Mouse (Mus musculus) heart, embryonic 12.5 days (tissue): ENCODE measurements around the gene Gga3. TPM values are rescaled to one million over a fixed set of nuclear protein-coding genes. Genes with fewer than 3 reads are reported as not detected.

Experiments
- ATAC-seq: fragments of 200-750 bp; cut with Nextera tagmentation; 2 replicates; pipeline ENCODE4 v1.8.0; 2017; ENCODE audit warnings: moderate TSS enrichment, moderate library complexity; ENCODE audit not compliant: insufficient number of reproducible peaks, low FRiP score
- H3K27ac ChIP-seq: fragments of 300-500 bp; sonication (generic); 2 replicates; pipeline ENCODE4 v1.5.1; 2016; ENCODE audit warnings: mild to moderate bottlenecking, moderate library complexity; ENCODE audit not compliant: poor library complexity, severe bottlenecking
- H3K27me3 ChIP-seq: fragments of 300-500 bp; sonication (generic); replicated peaks from 2 replicates; pipeline ENCODE4 v1.6.1; 2016; ENCODE audit warnings: mild to moderate bottlenecking, moderate library complexity
- H3K36me3 ChIP-seq: fragments of 300-500 bp; sonication (generic); 2 replicates; pipeline ENCODE4 v1.6.1; 2016; ENCODE audit warnings: mild to moderate bottlenecking, moderate library complexity
- H3K4me1 ChIP-seq: fragments of 300-500 bp; sonication (generic); replicated peaks from 2 replicates; pipeline ENCODE4 v1.6.1; 2016; ENCODE audit warnings: mild to moderate bottlenecking
- H3K4me2 ChIP-seq: fragments of 300-500 bp; sonication (generic); 2 replicates; pipeline ENCODE4 v1.6.1; 2016; ENCODE audit warnings: mild to moderate bottlenecking, moderate library complexity
- H3K4me3 ChIP-seq: fragments of 300-500 bp; sonication (generic); 2 replicates; pipeline ENCODE4 v1.5.1; 2016; ENCODE audit warnings: mild to moderate bottlenecking
- H3K9ac ChIP-seq: fragments of 300-500 bp; sonication (generic); 2 replicates; pipeline ENCODE4 v1.6.1; 2016; ENCODE audit warnings: mild to moderate bottlenecking, moderate library complexity
- H3K9me3 ChIP-seq: fragments of 300-500 bp; sonication (generic); replicated peaks from 2 replicates; pipeline ENCODE4 v1.6.1; 2016; ENCODE audit warnings: mild to moderate bottlenecking, moderate library complexity
- WGBS: fragments of 180-500 bp; shearing (Covaris S2); methylation state at CpG from one replicate; pipeline ENCODE4 v1.1.7; 2016; 5-methylcytosine and 5-hydroxymethylcytosine counted together
- polyA plus RNA-seq: library from polyadenylated mRNA; unstranded; fragments of >200 nt; fragmentation: Nextera tagmentation; extraction: Ambion mirVana; gene quantifications from 2 replicates; pipeline ENCODE4 v1.2.1, GENCODE M21; 2016

The Gga3 gene
- polyA plus RNA-seq, 1 experiment from 2014 or later = 21.9 TPM

DNA sequence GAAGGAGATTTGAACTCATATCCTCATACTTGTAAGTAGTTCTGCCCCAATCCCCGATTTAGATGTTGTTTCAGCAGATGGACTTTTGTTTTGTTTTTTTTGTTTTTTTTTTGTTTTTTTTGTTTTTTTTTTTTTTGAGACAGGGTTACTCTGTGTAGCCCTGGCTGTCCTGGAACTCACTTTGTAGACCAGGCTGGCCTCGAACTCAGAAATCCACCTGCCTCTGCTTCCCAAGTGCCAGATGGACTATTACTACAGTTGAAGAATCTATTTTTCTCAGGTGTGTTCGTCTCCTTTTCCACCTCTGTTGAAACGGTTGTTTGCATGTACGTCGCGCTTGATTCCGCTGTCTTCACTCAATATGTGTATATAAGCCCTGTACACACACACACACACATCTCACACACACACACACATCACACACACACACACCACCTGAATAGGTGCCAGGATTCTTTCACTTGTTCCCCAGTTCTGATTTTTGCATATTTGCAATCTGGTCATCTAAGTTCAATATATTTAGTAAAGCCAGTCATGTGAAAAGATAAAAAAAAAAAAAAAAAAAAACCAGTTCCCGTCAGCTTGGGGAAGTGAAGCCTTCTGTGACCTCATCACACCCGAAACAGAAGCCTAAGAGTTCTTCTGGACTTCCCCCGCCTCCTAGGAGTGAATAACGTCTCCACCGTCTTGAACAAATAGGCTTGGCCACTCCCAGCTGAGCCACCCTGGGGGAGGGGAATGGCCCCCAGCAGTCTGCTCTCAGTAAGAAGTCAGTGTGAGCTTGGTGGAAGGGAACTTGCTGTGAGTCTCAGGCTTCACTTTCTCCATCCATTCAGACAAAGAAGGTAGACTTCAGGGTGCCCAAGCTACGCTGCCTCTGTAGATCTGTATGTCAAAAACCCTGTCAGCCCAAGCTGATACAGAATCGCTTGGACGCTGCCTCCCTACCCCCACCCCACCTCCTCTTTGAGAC, 27.0 kb upstream of the Gga3 start:
- Histone ChIP-seq H3K27ac (no peak overlapping the region), H3K4me2 (no peak overlapping the region), H3K4me3 (no peak overlapping the region), H3K4me1 (peaks cover 14% of the 10 kb centered on the region), H3K9me3 (no peaks in the 10 kb centered on the region), H3K9ac (no peak overlapping the region), H3K27me3 (no peaks in the 10 kb centered on the region), H3K36me3 (no peaks in the 10 kb centered on the region)
- WGBS = 45% methylated on average over 16 of the region's 16 CpGs
- ATAC-seq = no peak

DNA sequence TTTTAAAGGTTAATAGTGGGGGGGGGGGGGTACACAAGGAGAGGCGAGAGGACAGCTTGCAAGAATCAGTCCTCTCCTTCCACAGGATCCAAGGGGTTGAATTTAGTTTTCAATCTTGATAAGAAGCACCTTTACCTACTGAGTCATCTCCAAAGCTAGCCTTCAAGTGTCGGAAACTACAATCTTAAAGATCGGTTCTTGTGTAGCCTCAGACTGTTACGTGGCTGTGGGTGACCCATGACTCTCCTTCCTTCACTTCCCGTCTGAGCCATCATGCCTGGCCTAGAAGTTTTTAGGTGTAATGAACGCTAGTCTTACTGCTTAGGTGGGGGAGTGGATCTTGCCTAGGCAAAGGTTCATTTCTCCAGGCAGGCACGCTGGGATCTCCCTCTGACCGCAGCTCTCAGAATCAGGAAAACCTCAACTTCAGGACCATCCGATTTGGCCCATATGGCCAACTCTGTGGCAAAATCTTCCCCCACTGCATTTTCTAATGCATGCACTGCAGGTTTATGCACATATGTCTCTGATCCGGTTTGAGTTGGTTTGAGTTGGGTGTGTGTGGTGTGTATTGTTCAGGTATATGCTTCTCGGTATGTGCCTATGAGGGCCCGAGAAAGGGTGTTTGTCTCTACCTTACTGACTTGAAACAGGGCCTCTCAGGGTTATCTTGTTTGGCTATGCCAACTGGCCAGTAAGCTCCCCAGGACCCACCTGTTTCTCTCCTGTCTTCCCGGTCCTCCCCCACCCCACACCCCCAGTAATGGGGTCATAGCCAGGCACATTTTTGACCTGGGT, 26.1 kb upstream of the Gga3 start:
- H3K9ac ChIP-seq = no peak overlapping the region
- no peak overlapping the region for H3K4me2 ChIP-seq
- H3K27ac ChIP-seq = no peak overlapping the region
- H3K36me3 ChIP-seq = no peaks in the 10 kb centered on the region; the same call in none of the 2 replicates
- H3K9me3 ChIP-seq = no peaks in the 10 kb centered on the region
- H3K4me1 ChIP-seq = peaks cover 14% of the 10 kb centered on the region
- H3K4me3 ChIP-seq = no peak overlapping the region
- ATAC-seq = no peak
- whole genome bisulfite sequencing = 86% methylated on average over 13 of the region's 13 CpGs
- H3K27me3 ChIP-seq = no peaks in the 10 kb centered on the region

DNA sequence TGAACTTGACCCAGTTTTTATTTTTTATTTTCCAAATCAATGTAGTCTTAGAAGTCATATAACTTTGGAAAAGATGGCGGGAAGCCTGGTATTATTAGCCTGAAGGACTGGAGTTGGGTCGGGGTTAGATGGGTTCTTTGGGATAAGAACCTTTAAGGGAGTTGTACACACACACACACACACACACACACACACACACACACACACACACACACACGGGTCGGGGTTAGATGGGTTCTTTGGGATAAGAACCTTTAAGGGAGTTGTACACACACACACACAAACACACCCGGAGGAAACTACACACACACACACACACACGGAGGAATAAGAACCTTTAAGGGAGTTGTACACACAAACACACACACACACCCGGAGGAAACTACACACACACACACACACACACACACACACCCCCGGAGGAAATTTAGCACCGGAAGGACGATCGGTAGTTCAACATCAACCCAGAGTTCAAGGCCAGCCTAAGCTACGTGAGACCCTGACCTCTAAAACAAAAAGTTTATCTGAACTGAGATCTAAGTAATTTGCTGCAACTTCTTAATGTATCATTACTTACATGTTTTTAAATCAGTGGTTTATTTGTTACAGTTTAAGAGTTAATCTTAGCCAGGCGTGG, 24.7 kb upstream of the Gga3 start:
- Histone ChIP-seq H3K9me3 (no peaks in the 10 kb centered on the region), H3K27me3 (no peaks in the 10 kb centered on the region), H3K36me3 (peaks cover 8% of the 10 kb centered on the region), H3K4me2 (peak overlapping the region; percentile 93), H3K27ac (no peak overlapping the region), H3K4me3 (peak overlapping the region; percentile 79), H3K4me1 (peaks cover 14% of the 10 kb centered on the region), H3K9ac (peak overlapping the region; percentile 33; the same call in 1 of the 2 replicates)
- peak; percentile 0; the same call in 1 of the 2 replicates for ATAC-seq
- 53% methylated on average over 13 of the region's 13 CpGs for WGBS

DNA sequence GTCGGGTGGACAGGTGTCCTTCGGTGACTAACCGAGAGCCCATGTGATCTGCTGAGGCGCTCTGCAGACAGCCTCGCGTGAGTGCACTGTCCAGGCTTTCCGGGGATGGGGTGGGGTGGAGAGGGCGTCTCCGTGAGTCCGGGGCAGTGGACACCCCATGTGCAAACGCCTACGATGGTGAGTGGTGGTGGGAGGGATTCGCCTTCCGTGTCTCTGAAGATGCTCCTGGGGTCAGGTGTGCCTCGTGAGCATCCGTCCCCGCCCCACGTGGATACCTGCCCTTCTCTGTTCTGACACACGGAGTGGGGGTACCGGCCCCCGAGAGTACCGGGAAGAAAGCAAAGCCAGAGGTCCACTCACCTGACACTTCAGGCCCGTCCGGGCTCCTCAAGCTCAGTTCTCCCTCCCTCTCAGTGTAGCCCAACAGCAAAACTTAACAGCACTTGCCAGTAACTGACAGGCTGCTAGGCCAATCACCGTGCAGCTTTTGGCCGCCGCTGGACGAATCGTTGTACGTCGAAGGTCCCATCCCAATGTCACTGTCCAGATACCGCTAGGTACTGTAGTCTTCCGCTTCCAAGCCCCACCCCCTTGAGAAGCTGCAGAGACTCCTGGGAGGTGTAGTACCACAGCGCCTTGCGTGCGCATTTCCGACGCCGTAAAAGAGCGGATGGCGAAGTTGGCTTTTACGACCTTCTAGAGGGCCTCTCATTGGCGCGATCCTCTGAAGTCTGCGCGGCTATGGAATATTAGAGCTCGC, 24.0 kb upstream of the Gga3 start, which contains the start of gene Slc25a19:
Gene Slc25a19 (minus strand): TSS at position 591 of the 760 bp plus-strand sequence.
- WGBS = under 1% methylated on average over 47 of the region's 47 CpGs
- Histone ChIP-seq H3K36me3 (peaks cover 15% of the 10 kb centered on the region), H3K27me3 (no peaks in the 10 kb centered on the region), H3K9ac (peak within 1 kb of the TSS; percentile 83), H3K4me1 (peaks cover 14% of the 10 kb centered on the region), H3K27ac (peak within 1 kb of the TSS; percentile 69), H3K9me3 (no peaks in the 10 kb centered on the region), H3K4me3 (peak within 1 kb of the TSS; percentile 79), H3K4me2 (peak within 1 kb of the TSS; percentile 93)
- ATAC-seq = peak; percentile 99

DNA sequence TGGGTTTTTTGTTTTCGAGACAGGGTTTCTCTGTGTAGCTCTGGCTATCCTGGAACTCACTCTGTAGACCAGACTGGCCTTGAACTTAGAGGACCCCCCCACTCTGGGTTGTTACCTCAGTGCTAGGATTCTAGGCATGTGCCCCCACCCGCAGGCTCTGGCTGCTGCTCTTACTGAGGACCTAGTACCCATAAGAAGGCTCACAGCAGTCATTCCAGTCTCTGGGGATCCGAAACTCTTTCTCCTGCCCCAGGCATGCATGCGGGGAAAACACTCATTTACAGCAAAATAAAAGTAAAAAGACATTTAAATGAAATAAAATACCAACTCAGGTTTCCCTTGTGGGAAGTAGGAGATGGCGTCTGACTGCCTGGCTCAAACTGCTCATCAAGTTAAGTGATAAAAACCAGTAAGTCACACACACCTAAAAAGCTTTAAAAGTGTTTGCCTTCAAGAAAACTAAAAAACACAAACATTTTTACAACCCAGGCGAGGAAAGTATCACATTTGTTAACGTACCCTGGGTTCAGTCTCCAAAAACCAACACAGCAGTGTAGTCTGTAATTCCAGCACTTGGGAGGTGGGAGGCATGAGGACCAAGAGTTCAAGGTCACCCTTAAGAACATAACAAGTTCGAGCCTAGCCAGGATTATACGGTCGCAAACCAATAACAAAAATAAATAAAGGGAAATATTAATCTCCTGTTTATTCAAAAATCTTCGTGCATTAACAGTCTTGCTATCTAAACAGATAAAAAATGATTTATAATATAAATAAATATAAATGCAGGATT, 23.2 kb upstream of the Gga3 start:
- H3K4me1 ChIP-seq = peaks cover 14% of the 10 kb centered on the region
- no peak overlapping the region; the same call in 1 of the 2 replicates for H3K27ac ChIP-seq
- WGBS = 49% methylated on average over 11 of the region's 11 CpGs
- no peak for ATAC-seq
- no peaks in the 10 kb centered on the region for H3K27me3 ChIP-seq
- H3K36me3 ChIP-seq = peaks cover 23% of the 10 kb centered on the region
- H3K9ac ChIP-seq = peak overlapping the region; percentile 83
- peak overlapping the region; percentile 93 for H3K4me2 ChIP-seq
- no peaks in the 10 kb centered on the region for H3K9me3 ChIP-seq
- H3K4me3 ChIP-seq = peak overlapping the region; percentile 79

DNA sequence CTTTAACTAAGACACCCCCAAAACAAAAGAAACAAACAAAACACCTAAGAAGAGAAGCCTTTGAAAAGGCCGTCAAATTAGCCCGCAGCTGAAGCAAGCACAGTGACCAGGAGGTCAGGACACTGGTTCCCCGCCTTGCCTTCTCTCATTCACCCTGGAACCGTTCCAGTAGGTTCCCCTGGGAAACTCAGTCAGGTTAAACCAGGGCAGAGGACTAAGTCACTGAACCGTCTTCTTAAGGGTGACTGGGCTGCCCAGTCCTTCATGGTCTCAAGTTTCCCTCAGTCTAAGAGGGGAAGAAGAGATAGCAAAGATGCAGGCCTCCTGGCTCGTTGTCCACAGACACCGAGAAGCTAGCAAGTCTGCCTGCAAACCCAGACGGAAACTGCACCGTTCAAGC, 22.0 kb upstream of the Gga3 start:
- Histone ChIP-seq H3K36me3 (peaks cover 32% of the 10 kb centered on the region), H3K4me2 (no peak overlapping the region), H3K9me3 (no peaks in the 10 kb centered on the region), H3K27me3 (no peaks in the 10 kb centered on the region), H3K4me1 (peaks cover 14% of the 10 kb centered on the region), H3K27ac (no peak overlapping the region), H3K4me3 (no peak overlapping the region), H3K9ac (no peak overlapping the region)
- WGBS = 81% methylated on average over 9 of the region's 9 CpGs
- ATAC-seq = no peak

DNA sequence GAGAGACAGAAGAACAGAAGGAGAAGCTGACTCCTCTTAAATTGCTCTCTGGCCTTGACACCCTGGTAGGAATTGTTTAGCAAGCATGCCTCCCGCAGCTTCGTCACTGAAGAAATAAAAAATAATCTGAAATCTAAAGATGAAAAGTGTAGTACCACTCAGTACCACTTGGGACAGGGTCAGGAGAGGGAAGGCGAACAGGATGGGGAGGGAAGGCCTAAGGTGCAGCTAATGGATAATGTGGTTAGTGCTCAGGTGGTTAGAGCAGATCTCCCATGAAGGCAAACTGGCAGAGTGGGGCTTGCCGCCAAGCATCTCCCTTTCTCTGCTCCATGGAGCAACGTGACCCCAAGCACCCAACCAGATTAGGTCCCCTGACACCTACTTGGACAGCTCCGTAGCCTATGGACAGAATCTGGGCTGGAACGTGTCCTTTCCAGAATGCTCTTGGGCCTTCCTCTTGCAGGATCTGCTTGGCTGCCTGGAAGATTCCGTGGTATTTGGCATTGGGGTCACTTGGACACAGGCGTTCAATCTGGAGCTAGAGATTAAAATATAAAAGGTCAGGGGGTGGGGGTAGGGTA, 19.7 kb upstream of the Gga3 start:
- Histone ChIP-seq H3K4me2 (no peak overlapping the region), H3K36me3 (peaks cover 53% of the 10 kb centered on the region), H3K4me3 (no peak overlapping the region), H3K9ac (no peak overlapping the region), H3K27me3 (no peaks in the 10 kb centered on the region), H3K27ac (no peak overlapping the region), H3K9me3 (no peaks in the 10 kb centered on the region), H3K4me1 (peaks cover 14% of the 10 kb centered on the region)
- WGBS = 77% methylated on average over 9 of the region's 9 CpGs
- no peak for ATAC-seq

DNA sequence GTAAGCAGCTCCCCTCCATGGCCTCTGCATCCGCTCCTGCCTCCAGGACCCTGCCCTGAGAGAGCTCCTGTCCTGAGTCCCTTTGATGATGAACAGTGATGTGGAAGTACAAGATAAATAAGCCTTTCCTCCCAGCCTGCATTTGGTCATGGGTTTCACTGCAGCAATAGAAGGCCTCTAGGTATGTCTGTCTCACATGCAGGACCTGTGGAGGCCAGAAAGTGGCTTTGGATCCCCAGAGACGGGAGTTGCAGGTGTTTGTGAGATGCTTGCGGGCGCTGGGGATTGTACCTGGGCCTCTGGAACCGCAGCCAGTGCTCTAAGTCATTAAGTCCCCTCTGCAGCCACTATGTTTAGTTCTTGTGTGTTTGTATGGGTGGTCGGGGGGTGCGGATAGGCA, 16.1 kb upstream of the Gga3 start:
- Histone ChIP-seq H3K9me3 (no peaks in the 10 kb centered on the region), H3K36me3 (peaks cover 81% of the 10 kb centered on the region), H3K27ac (no peak overlapping the region), H3K27me3 (no peaks in the 10 kb centered on the region), H3K4me3 (no peak overlapping the region), H3K4me2 (no peak overlapping the region), H3K9ac (no peak overlapping the region), H3K4me1 (peaks cover 16% of the 10 kb centered on the region)
- WGBS = 91% methylated on average over 7 of the region's 7 CpGs
- ATAC-seq = no peak

DNA sequence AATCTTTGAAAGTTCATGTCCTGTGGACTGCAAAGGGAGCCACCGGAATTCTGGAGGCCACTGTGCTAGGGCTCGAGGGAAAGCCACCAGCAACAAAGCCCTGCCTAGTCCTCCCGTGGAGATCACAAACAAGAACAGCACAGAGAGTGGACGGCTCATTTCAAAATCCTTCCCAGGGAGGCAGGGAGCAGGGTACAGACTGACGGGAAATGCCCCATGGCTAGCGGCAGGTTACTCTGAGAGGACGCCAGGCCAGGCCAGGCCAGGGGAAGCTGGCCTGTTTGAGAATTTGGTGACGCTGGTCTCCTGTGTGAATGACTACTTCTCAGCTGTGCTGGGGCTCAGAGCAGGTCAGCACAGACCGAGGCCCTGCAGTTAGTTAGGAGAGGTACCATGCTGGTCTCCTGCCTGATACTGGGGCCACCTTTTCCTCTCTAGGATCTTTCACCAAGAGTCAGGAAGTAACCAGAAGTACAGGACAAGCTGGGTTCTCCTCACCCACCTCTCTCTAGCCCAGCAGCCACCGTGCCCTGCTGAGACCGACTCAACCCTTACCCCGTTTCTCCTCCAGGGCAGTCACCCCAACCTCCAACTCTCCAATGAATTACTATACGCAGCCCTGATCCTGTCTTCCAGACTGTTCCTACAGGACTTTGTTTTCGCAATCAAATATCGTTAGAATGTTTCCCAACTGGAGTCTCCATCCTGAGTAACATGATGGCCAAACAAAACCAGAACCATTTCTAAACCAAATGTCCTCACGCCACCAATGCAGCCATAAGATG, 15.1 kb upstream of the Gga3 start:
- no peak overlapping the region for H3K27ac ChIP-seq
- peaks cover 84% of the 10 kb centered on the region for H3K36me3 ChIP-seq
- peaks cover 26% of the 10 kb centered on the region for H3K4me1 ChIP-seq
- H3K9ac ChIP-seq = no peak overlapping the region
- H3K27me3 ChIP-seq = no peaks in the 10 kb centered on the region
- ATAC-seq = no peak
- 89% methylated on average over 16 of the region's 16 CpGs for WGBS
- no peaks in the 10 kb centered on the region for H3K9me3 ChIP-seq
- no peak overlapping the region for H3K4me2 ChIP-seq
- H3K4me3 ChIP-seq = no peak overlapping the region
